Mouse (Mus musculus): ENCODE measurements around the gene 1700007K13Rik. TPM values are rescaled to one million over a fixed set of nuclear protein-coding genes. Genes with fewer than 3 reads are reported as not detected.

The 1700007K13Rik gene
- total and polyA plus RNA-seq, 3 experiments: not detected

DNA sequence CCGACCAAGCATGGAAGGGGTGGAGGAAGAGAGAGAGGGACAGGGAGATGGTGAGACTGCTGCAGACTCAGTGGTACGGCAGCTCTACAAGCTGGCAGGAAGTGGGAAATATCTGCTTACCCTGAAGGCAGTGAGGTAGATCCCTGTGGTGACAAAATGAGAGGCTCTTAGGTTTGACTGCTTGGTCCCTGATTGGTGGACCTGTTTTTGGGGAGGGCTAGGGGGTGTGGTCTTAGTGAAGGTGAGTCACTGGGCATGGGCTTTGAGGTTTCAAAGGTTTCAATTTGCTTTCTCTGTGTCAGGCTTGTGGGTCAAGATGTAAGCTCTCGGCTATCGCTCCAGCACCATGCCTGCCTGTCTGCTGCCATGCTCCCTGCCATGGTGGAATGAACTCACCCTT lies 21.1 kb downstream of the 1700007K13Rik start:
- Histone ChIP-seq H3K27me3 (ENCODE audit: control insufficient read depth in 1 of 2, insufficient read depth in 2 of 2, low read length in 2 of 2) (peaks cover under 1 to 3% of the 10 kb centered on the region in 2 experiments; a peak in 2 of 4 replicates), H3K9me3 (replicated peaks; ENCODE audit: insufficient read depth, low read length) (no peaks in the 10 kb centered on the region), H3K36me3 (ENCODE audit: control insufficient read depth in 1 of 2, insufficient read depth in 2 of 2, low read length in 2 of 2) (no peaks in the 10 kb centered on the region), H3K27ac (ENCODE audit: control insufficient read depth, low read depth, low read length) (no peak overlapping the region), H3K79me2 (ENCODE audit: control insufficient read depth, insufficient read depth, low read length, poor library complexity) (no peaks in the 10 kb centered on the region), H3K9ac (ENCODE audit: control insufficient read depth, low read depth, low read length, poor library complexity, severe bottlenecking) (no peak overlapping the region), H3K4me3 (ENCODE audit: control insufficient read depth in 1 of 2, insufficient read depth in 1 of 2, low read depth in 2 of 2, low read length in 2 of 2) (no peak overlapping the region), H3K4me1 (ENCODE audit: control insufficient read depth in 1 of 2, insufficient read depth in 2 of 2, low read length in 2 of 2) (no peaks in the 10 kb centered on the region)
- no peak for DNase-seq (ENCODE audit: low read depth, low spot score)
- TF ChIP-seq MYC (IDR thresholded peaks at IDR 0.05; ENCODE audit: low read depth, low read length): no peak
- no peak for TF ChIP-seq MYB (IDR thresholded peaks at IDR 0.05; ENCODE audit: low read depth, low read length)
- TF ChIP-seq RCOR1 (IDR thresholded peaks at IDR 0.05; ENCODE audit: low read depth, low read length): no peak
- no peak for TF ChIP-seq UBTF (IDR thresholded peaks at IDR 0.05; ENCODE audit: borderline replicate concordance, insufficient read depth, low read depth, low read length)
- TF ChIP-seq SMC3 (IDR thresholded peaks at IDR 0.05; ENCODE audit: low read depth, low read length): no peak
- no peak for TF ChIP-seq NRF1 (IDR thresholded peaks at IDR 0.05; ENCODE audit: insufficient read depth, low read depth, low read length, poor library complexity, severe bottlenecking)
- no peak for TF ChIP-seq USF1 (IDR thresholded peaks at IDR 0.05; ENCODE audit: low read depth, low read length)
- TF ChIP-seq ZC3H11A (IDR thresholded peaks at IDR 0.05; ENCODE audit: low read depth, low read length): no peak
- TF ChIP-seq ELF1 (IDR thresholded peaks at IDR 0.05; ENCODE audit: low read depth, low read length): no peak
- no peak for TF ChIP-seq POLR2AphosphoS2 (IDR thresholded peaks at IDR 0.05; ENCODE audit: low read length)
- TF ChIP-seq EP300 (IDR thresholded peaks at IDR 0.05; ENCODE audit: low read depth in 1 of 2, low read length in 2 of 2): no peak
- TF ChIP-seq POLR2A (IDR thresholded peaks at IDR 0.05; ENCODE audit: control insufficient read depth in 1 of 2, insufficient read depth in 1 of 2, low read depth in 1 of 2, low read length in 2 of 2, poor library complexity in 1 of 2): no peak
- TF ChIP-seq SIN3A (IDR thresholded peaks at IDR 0.05; ENCODE audit: low read length): no peak
- no peak for TF ChIP-seq USF2 (IDR thresholded peaks at IDR 0.05; ENCODE audit: borderline replicate concordance in 1 of 2, insufficient read depth in 1 of 2, low read depth in 1 of 2, low read length in 2 of 2)
- TF ChIP-seq RAD21 (IDR thresholded peaks at IDR 0.05; ENCODE audit: low read depth, low read length): no peak
- no peak for TF ChIP-seq MXI1 (IDR thresholded peaks at IDR 0.05; ENCODE audit: low read depth, low read length)
- TF ChIP-seq TBP (IDR thresholded peaks at IDR 0.05; ENCODE audit: low read depth, low read length): no peak
- TF ChIP-seq ZMIZ1 (IDR thresholded peaks at IDR 0.05; ENCODE audit: low read depth, low read length): no peak
- no peak for TF ChIP-seq MEF2A (IDR thresholded peaks at IDR 0.05; ENCODE audit: extremely low read depth, insufficient replicate concordance, low read depth, low read length, poor library complexity, severe bottlenecking)
- TF ChIP-seq GATA1 (IDR thresholded peaks at IDR 0.05; ENCODE audit: low read depth, low read length): no peak

DNA sequence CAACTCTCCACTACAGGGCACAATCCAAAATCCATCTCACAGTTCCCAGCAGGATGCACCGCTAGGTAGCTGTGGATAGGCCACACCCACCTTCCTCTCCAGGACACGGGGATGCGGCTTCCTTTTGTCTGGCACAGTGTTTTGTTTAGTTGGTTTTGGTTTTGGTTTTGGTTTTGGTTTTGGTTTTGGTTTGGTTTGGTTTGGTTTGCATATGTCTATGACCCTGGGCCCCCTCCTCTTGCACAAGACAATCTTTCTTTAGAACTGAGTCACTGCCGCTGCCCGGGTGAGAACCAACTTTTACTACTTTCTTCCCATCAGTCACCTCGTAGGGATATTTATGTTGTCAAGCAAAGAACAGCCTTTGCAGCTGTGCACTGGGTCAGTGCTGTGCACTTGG lies 25.3 kb downstream of the 1700007K13Rik start:
- Histone ChIP-seq H3K4me1 (ENCODE audit: control insufficient read depth in 1 of 2, insufficient read depth in 2 of 2, low read length in 2 of 2) (no peaks in the 10 kb centered on the region), H3K27me3 (ENCODE audit: control insufficient read depth in 1 of 2, insufficient read depth in 2 of 2, low read length in 2 of 2) (peaks cover 2% of the 10 kb centered on the region in 2 experiments; a peak in 2 of 4 replicates), H3K79me2 (ENCODE audit: control insufficient read depth, insufficient read depth, low read length, poor library complexity) (no peaks in the 10 kb centered on the region), H3K9ac (ENCODE audit: control insufficient read depth, low read depth, low read length, poor library complexity, severe bottlenecking) (no peak overlapping the region), H3K9me3 (replicated peaks; ENCODE audit: insufficient read depth, low read length) (no peaks in the 10 kb centered on the region), H3K4me3 (ENCODE audit: control insufficient read depth in 1 of 2, insufficient read depth in 1 of 2, low read depth in 2 of 2, low read length in 2 of 2) (no peak overlapping the region), H3K36me3 (ENCODE audit: control insufficient read depth in 1 of 2, insufficient read depth in 2 of 2, low read length in 2 of 2) (no peaks in the 10 kb centered on the region), H3K27ac (ENCODE audit: control insufficient read depth, low read depth, low read length) (no peak overlapping the region)
- TF ChIP-seq TAL1 (IDR thresholded peaks at IDR 0.05; ENCODE audit: low read length) (no peak), SIN3A (IDR thresholded peaks at IDR 0.05; ENCODE audit: low read length) (no peak), EP300 (IDR thresholded peaks at IDR 0.05; ENCODE audit: low read depth in 1 of 2, low read length in 2 of 2) (no peak), POLR2A (IDR thresholded peaks at IDR 0.05; ENCODE audit: control insufficient read depth in 1 of 2, insufficient read depth in 1 of 2, low read depth in 1 of 2, low read length in 2 of 2, poor library complexity in 1 of 2) (no peak), BHLHE40 (IDR thresholded peaks at IDR 0.05; ENCODE audit: borderline replicate concordance, low read depth, low read length) (no peak), E2F4 (IDR thresholded peaks at IDR 0.05; ENCODE audit: borderline replicate concordance, low read depth, low read length) (no peak), CHD2 (IDR thresholded peaks at IDR 0.05; ENCODE audit: low read length) (no peak), SMC3 (IDR thresholded peaks at IDR 0.05; ENCODE audit: low read depth, low read length) (no peak)
- DNase-seq (ENCODE audit: low read depth, low spot score): no peak

All from MEL (cell line).